Mouse (Mus musculus): ENCODE data around the gene Agtr1a. TPM values are rescaled to one million over a fixed set of nuclear protein-coding genes. Genes with fewer than 3 reads are reported as not detected.

Agtr1a gene
- polyA plus RNA-seq, 1 experiment from 2014 or later = 1.6 TPM

Other genes with a start within 250 kb of the Agtr1a start
- gene Mboat1, start 200.0 kb upstream of the Agtr1a start, polyA plus RNA-seq (2014; fragmentation: Nextera tagmentation; extraction: Ambion mirVana) = 1.4 and 2.3 TPM in 2 replicates
- 308 and 323 TPM in 2 replicates for gene Uqcrfs1, start 208.9 kb downstream of the Agtr1a start, polyA plus RNA-seq (2014; fragmentation: Nextera tagmentation; extraction: Ambion mirVana)

All from neural tube, embryonic 14.5 days (tissue).